8 mouse cellular contexts compared by ENCODE assay signal in the genomic region with DNA sequence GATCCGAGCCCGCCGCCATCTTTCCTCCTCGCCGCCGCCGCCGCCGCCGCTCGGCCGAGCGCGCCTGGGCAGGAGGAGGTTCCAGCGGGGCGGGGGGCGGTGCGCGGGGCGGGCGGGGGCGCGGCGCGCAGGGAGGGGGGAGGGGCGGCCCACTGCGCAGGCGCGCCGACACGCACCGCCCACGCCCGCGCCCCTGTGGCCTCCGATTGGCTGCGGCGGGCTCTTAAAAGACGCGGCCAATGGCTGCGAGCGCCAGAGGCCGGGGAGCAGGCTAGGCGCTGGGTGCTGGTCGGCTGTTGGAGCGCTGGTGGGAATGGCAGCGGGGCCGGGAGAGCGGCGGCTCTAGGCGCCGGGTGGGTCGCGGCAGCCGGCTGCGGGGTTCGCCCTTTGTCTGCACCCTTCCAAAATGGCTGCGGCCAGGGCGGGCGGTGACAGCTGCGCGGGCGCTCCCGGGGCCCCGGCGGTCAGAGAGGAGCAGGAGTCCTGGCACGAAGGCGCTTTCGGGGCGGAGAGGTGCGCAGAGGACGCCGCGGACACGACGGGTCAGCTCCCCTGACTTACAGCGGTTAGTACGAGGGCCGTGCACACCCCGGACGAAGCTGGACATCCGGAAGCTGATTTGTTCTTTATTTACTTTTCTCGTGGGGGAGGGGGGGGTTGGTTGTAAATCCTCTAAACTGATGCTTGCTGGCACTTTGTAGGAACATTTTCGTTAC. TPM values are rescaled to one million over a fixed set of nuclear protein-coding genes. Genes with fewer than 3 reads are reported as not detected.
DNase-seq lines count a peak whose midpoint lies in the region; ATAC-seq lines count a peak whose summit lies in the region.

A gene (minus strand): TSS at position 19 of the 716 bp plus-strand sequence.

- peak within 1 kb of the TSS; percentile 96 for H3K27ac ChIP-seq in intestine, embryonic 14.5 days (ENCODE audit: low read depth)

- no peaks in the 10 kb centered on the region for H3K9me3 ChIP-seq in intestine, embryonic 14.5 days (ENCODE audit: control insufficient read depth, low read length)

- peak within 1 kb of the TSS; percentile 97 for H3K9ac ChIP-seq in intestine, embryonic 14.5 days (ENCODE audit: low read length)

- no peaks in the 10 kb centered on the region for H3K27me3 ChIP-seq in intestine, embryonic 14.5 days (replicated peaks; ENCODE audit: control insufficient read depth, insufficient read depth, low read length)

- intact Hi-C loops in gastrocnemius, postnatal 14 days (cut with DNase I; ENCODE audit: low total_unique reads) = no loop called here
- intact Hi-C loops in left cerebral cortex, postnatal 14 days (cut with DNase I) = loop anchor here (2.0 to 5.0 kb wide), 2 partner anchors 48 to 66 kb away; a partner anchor contains a TSS

- peak; percentile 94 for ATAC-seq in intestine, embryonic 14.5 days (replicated peaks; ENCODE audit: low FRiP score, low TSS enrichment, low read depth)
- ATAC-seq in megakaryocyte-erythroid progenitor cell, adult 5-6 weeks (replicated peaks; ENCODE audit: low FRiP score, low TSS enrichment, poor library complexity, severe bottlenecking) = peak; percentile 74

- peak; percentile 92 to 96 for DNase-seq in adrenal gland, adult (ENCODE audit: inconsistent age in 2 of 2, low spot score in 1 of 2)
- peak; percentile 84 for DNase-seq in embryo, embryonic 10 days (ENCODE audit: low spot score)
- peak; percentile 88 for DNase-seq in gastrocnemius, postnatal 14 days
- DNase-seq in intestine, embryonic 14.5 days (ENCODE audit: low spot score) = peak; percentile 93
- peak; percentile 84 to 90 for DNase-seq in left cerebral cortex, postnatal 14 days (ENCODE audit: low spot score in 2 of 2)
- peak; percentile 91 for DNase-seq in right cerebral cortex, postnatal 14 days
- DNase-seq in urinary bladder, postnatal 36 days (ENCODE audit: low spot score in 2 of 2) = peak; percentile 85 to 86

- peak within 1 kb of the TSS; percentile 97 for H3K4me2 ChIP-seq in intestine, embryonic 14.5 days (ENCODE audit: low read length)

- 0% methylated on average over 76 of the region's 84 CpGs for WGBS in intestine, embryonic 14.5 days

- no peaks in the 10 kb centered on the region for H3K36me3 ChIP-seq in intestine, embryonic 14.5 days (ENCODE audit: control insufficient read depth, insufficient read depth, low read length)

- H3K4me3 ChIP-seq in intestine, embryonic 14.5 days (ENCODE audit: low read depth, low read length) = peak within 1 kb of the TSS; percentile 75

- peaks cover 22% of the 10 kb centered on the region for H3K4me1 ChIP-seq in intestine, embryonic 14.5 days (replicated peaks; ENCODE audit: control insufficient read depth, insufficient read depth, low read length)

RNA-seq across cellular contexts. Expression of the gene that starts here (rescaled TPM):
- 1 to 10 TPM; 7.6 to 7.7 TPM for total RNA-seq in gastrocnemius, postnatal 14 days (2021)
- 5.2 and 5.4 TPM in 2 replicates for polyA plus RNA-seq in intestine, embryonic 14.5 days (2014; fragmentation: Nextera tagmentation; extraction: Ambion mirVana)
- total RNA-seq in left cerebral cortex, postnatal 14 days (2021) = 10 to 100 TPM; 15.2 to 17.4 TPM
- total RNA-seq in megakaryocyte-erythroid progenitor cell, adult 5-6 weeks (2014; fragmentation: Nextera tagmentation) = 22.1 and 31.5 TPM in 2 replicates
- 20.1 and 28.4 TPM in 2 replicates for total RNA-seq in megakaryocyte-erythroid progenitor cell, adult 5-6 weeks (2017)

Comparison
In these comparisons a context has a peak if more than half of its experiments do, and no peak if none do; other contexts are left out.
1. Peak in every context shown above with its lines: DNase-seq, ATAC-seq, H3K4me3 ChIP-seq and H3K27ac ChIP-seq.